10 mouse cellular contexts compared by ENCODE assay signal in genomic region chr17:87264054-87264830, GRCm38 (mm10). TPM values are rescaled to one million over a fixed set of nuclear protein-coding genes. Genes with fewer than 3 reads are reported as not detected.
DNase-seq lines count a peak whose midpoint lies in the region; ATAC-seq and TF ChIP-seq lines count a peak whose summit lies in the region.
"Had no signal": no experiment of that assay in that cellular context is flagged by ENCODE, and none has a peak within 500 bp of the region (broad histone marks: within the 10 kb centered on the region; RNA-seq: fewer than 3 reads in every experiment).

No protein-coding gene starts in this region.

- TF ChIP-seq RAD21 in CH12.LX (IDR thresholded peaks at IDR 0.05; ENCODE audit: low read depth, low read length), result no peak

- H3K4me2 ChIP-seq in CH12.LX (ENCODE audit: insufficient read depth, low read depth, poor library complexity, severe bottlenecking), result peak overlapping the region; percentile 68; the same call in 1 of the 2 replicates
- H3K4me2 ChIP-seq in forebrain, embryonic 14.5 days (ENCODE audit: low read length), result peak overlapping the region; percentile 90
- peak overlapping the region; percentile 95 for H3K4me2 ChIP-seq in liver, embryonic 13.5 days

- peaks cover 22% of the 10 kb centered on the region for H3K4me1 ChIP-seq in heart, embryonic 10.5 days
- H3K4me1 ChIP-seq in CH12.LX (ENCODE audit: control insufficient read depth in 1 of 2, insufficient read depth in 2 of 2), result peaks cover 9 to 20% of the 10 kb centered on the region in 2 experiments
- H3K4me1 ChIP-seq in forebrain, embryonic 14.5 days (ENCODE audit: control insufficient read depth, insufficient read depth, low read length), result peaks cover 10% of the 10 kb centered on the region
- peaks cover 35% of the 10 kb centered on the region for H3K4me1 ChIP-seq in liver, embryonic 13.5 days (replicated peaks)

- 81% methylated on average over 11 of the region's 11 CpGs for WGBS in heart, embryonic 10.5 days
- 94% methylated on average over 11 of the region's 11 CpGs for WGBS in forebrain, embryonic 14.5 days
- 64% methylated on average over 11 of the region's 11 CpGs for WGBS in liver, embryonic 13.5 days (ENCODE audit: insufficient replicate concordance)

- dilution Hi-C loops in CH12.LX (cut with MboI; ENCODE audit: extremely low pct_ligation_motif_present, extremely low pct_unique_long_range_greater_than_20kb, low sequenced_read_pairs), result no loop called here

- peaks cover 41% of the 10 kb centered on the region for H3K36me3 ChIP-seq in heart, embryonic 10.5 days
- peaks cover 2 to 44% of the 10 kb centered on the region in 2 experiments for H3K36me3 ChIP-seq in CH12.LX (replicated peaks in 1 of 2; ENCODE audit: control insufficient read depth in 1 of 2, insufficient read depth in 1 of 2, low read length in 1 of 2)
- H3K36me3 ChIP-seq in forebrain, embryonic 14.5 days (ENCODE audit: control insufficient read depth, insufficient read depth, low read length), result peaks cover 6% of the 10 kb centered on the region; the same call in 1 of the 2 replicates
- H3K36me3 ChIP-seq in liver, embryonic 13.5 days, result peaks cover 27% of the 10 kb centered on the region

- H3K9me3 ChIP-seq in heart, embryonic 10.5 days, result 0 out of 2 replicates have a peak, but pooled peaks cover 8% of the 10 kb centered on the region
- H3K9me3 ChIP-seq in CH12.LX (replicated peaks; ENCODE audit: low read length), result no peaks in the 10 kb centered on the region
- H3K9me3 ChIP-seq in forebrain, embryonic 14.5 days (replicated peaks; ENCODE audit: control insufficient read depth, low read length), result 0 out of 2 replicates have a peak, but pooled peaks cover 6% of the 10 kb centered on the region
- H3K9me3 ChIP-seq in liver, embryonic 13.5 days (replicated peaks), result no peaks in the 10 kb centered on the region

- TF ChIP-seq CTCF in CH12.LX (conservative IDR thresholded peaks at IDR 0.05 in 1 of 2, IDR thresholded peaks at IDR 0.05 in 1 of 2; ENCODE audit: low read depth in 2 of 2, low read length in 2 of 2), result no peak

- intact Hi-C loops in heart, postnatal 25 days (cut with DNase I), result no loop called here
- intact Hi-C loops in left cerebral cortex, postnatal 4 days (cut with DNase I), result no loop called here

- no peak for DNase-seq in heart, embryonic 10.5 days (ENCODE audit: low spot score)
- DNase-seq in heart, postnatal 25 days (ENCODE audit: low spot score), result no peak
- DNase-seq in CH12.LX (ENCODE audit: extremely low read depth), result no peak
- DNase-seq in forebrain, embryonic 14.5 days (ENCODE audit: low spot score), result no peak
- no peak for DNase-seq in liver, embryonic 13.5 days
- DNase-seq in left cerebral cortex, postnatal 4 days, result no peak
- DNase-seq in gastrocnemius, adult 8-10 months (ENCODE audit: low spot score in 2 of 2), result no peak
- DNase-seq in thymus, postnatal 36 days, result no peak
- DNase-seq: cerebellum, adult 9-10 months; thymus, postnatal 25 days had no signal

- H3K4me3 ChIP-seq in heart, embryonic 10.5 days, result peak overlapping the region; percentile 76
- peak overlapping the region in 1 of 3 experiments; percentile 95 for H3K4me3 ChIP-seq in CH12.LX (replicated peaks in 1 of 3; ENCODE audit: low read depth in 2 of 3, low read length in 2 of 3, poor library complexity in 1 of 3)
- 0 out of 2 replicates have a peak overlapping the region, but pooled peaks have one; percentile 85 for H3K4me3 ChIP-seq in forebrain, embryonic 14.5 days (ENCODE audit: low read depth, low read length)
- peak overlapping the region; percentile 76 for H3K4me3 ChIP-seq in liver, embryonic 13.5 days (replicated peaks)

- ATAC-seq in forebrain, embryonic 14.5 days, result no peak
- ATAC-seq in liver, embryonic 13.5 days (ENCODE audit: low read depth), result no peak

- H3K27ac ChIP-seq in heart, embryonic 10.5 days, result peak overlapping the region; percentile 29; the same call in 1 of the 2 replicates
- no peak overlapping the region for H3K27ac ChIP-seq in CH12.LX (ENCODE audit: insufficient read depth, low read depth)
- H3K27ac ChIP-seq in forebrain, embryonic 14.5 days (ENCODE audit: low read depth, low read length), result no peak overlapping the region
- peak overlapping the region; percentile 35; the same call in 1 of the 2 replicates for H3K27ac ChIP-seq in liver, embryonic 13.5 days

- in situ Hi-C loops in CH12.LX (cut with MboI; ENCODE audit: low pct_ligation_motif_present, low pct_unique_long_range_greater_than_20kb, low sequenced_read_pairs), result no loop called here

- H3K9ac ChIP-seq in CH12.LX (ENCODE audit: insufficient read depth, low read depth), result no peak overlapping the region; the same call in 1 of the 2 replicates
- H3K9ac ChIP-seq in forebrain, embryonic 14.5 days (ENCODE audit: low read length), result no peak overlapping the region
- H3K9ac ChIP-seq in liver, embryonic 13.5 days, result peak overlapping the region; percentile 89

- peaks cover 2% of the 10 kb centered on the region; the same call in 1 of the 2 replicates for H3K79me2 ChIP-seq in CH12.LX (replicated peaks; ENCODE audit: control insufficient read depth, extremely low read depth, insufficient read depth, poor library complexity, severe bottlenecking)

- TF ChIP-seq EP300 in CH12.LX (IDR thresholded peaks at IDR 0.05; ENCODE audit: low read length), result no peak

- TF ChIP-seq POLR2A in CH12.LX (IDR thresholded peaks at IDR 0.05; ENCODE audit: low read depth, low read length), result no peak

- no peaks in the 10 kb centered on the region for H3K27me3 ChIP-seq in heart, embryonic 10.5 days (ENCODE audit: insufficient read depth, poor library complexity, severe bottlenecking)
- H3K27me3 ChIP-seq in CH12.LX (replicated peaks), result peaks cover 16% of the 10 kb centered on the region
- no peaks in the 10 kb centered on the region for H3K27me3 ChIP-seq in forebrain, embryonic 14.5 days (replicated peaks; ENCODE audit: control insufficient read depth, insufficient read depth, low read length)
- H3K27me3 ChIP-seq in liver, embryonic 13.5 days, result no peaks in the 10 kb centered on the region

TF ChIP-seq in CH12.LX, 34 proteins besides CTCF, POLR2A, EP300 and RAD21:
- TF ChIP-seq MAX (IDR thresholded peaks at IDR 0.05; ENCODE audit: low read length) (no peak), ELF1 (IDR thresholded peaks at IDR 0.05; ENCODE audit: low read depth, low read length) (no peak), TBP (conservative IDR thresholded peaks at IDR 0.05; ENCODE audit: low read depth, low read length) (no peak), CHD1 (IDR thresholded peaks at IDR 0.05; ENCODE audit: low read depth, low read length) (no peak), E2F4 (IDR thresholded peaks at IDR 0.05; ENCODE audit: insufficient replicate concordance, low read depth, low read length) (no peak), USF1 (IDR thresholded peaks at IDR 0.05; ENCODE audit: low read depth, low read length) (no peak), MXI1 (IDR thresholded peaks at IDR 0.05; ENCODE audit: low read depth, low read length) (no peak), PAX5 (IDR thresholded peaks at IDR 0.05; ENCODE audit: low read length) (no peak), KAT2A (IDR thresholded peaks at IDR 0.05; ENCODE audit: insufficient replicate concordance, low read length) (no peak), MAZ (IDR thresholded peaks at IDR 0.05; ENCODE audit: low read depth, low read length) (no peak), CHD2 (IDR thresholded peaks at IDR 0.05; ENCODE audit: low read length) (no peak), MEF2A (IDR thresholded peaks at IDR 0.05; ENCODE audit: borderline replicate concordance, low read depth, low read length) (no peak), SIN3A (IDR thresholded peaks at IDR 0.05; ENCODE audit: low read length) (no peak), USF2 (conservative IDR thresholded peaks at IDR 0.05; ENCODE audit: low read depth, low read length) (no peak), ZMIZ1 (IDR thresholded peaks at IDR 0.05; ENCODE audit: low read depth, low read length) (no peak), NELFE (IDR thresholded peaks at IDR 0.05; ENCODE audit: low read depth, low read length) (no peak), MAFK (IDR thresholded peaks at IDR 0.05; ENCODE audit: insufficient replicate concordance, low read length) (no peak), JUN (IDR thresholded peaks at IDR 0.05; ENCODE audit: insufficient read depth, low read depth, low read length) (no peak)

RNA-seq across cellular contexts. Expression of gene Mcfd2, which starts 1.5 kb away (rescaled TPM):
- polyA plus RNA-seq in heart, embryonic 10.5 days (2016; fragmentation: Nextera tagmentation; extraction: Ambion mirVana), result 77.8 and 82.7 TPM in 2 replicates
- 10 to 100 TPM; 41.8 to 46.4 TPM for total RNA-seq in heart, postnatal 25 days (2021)
- 39.1 and 42.5 TPM in 2 replicates for total RNA-seq in CH12.LX (2012; rRNA removed)
- total RNA-seq in CH12.LX (2014; rRNA removed), result 39.1 and 41.9 TPM in 2 replicates
- polyA plus RNA-seq in CH12.LX (2012; ENCODE audit: insufficient read length, low read depth), result 24.7 and 26.0 TPM in 2 replicates
- 56.1 and 63.4 TPM in 2 replicates for polyA plus RNA-seq in forebrain, embryonic 14.5 days (2014; fragmentation: Nextera tagmentation; extraction: Ambion mirVana)
- polyA plus RNA-seq in liver, embryonic 13.5 days (2015; fragmentation: Nextera tagmentation; extraction: Ambion mirVana), result 50.2 and 53.9 TPM in 2 replicates
- total RNA-seq in left cerebral cortex, postnatal 4 days (2021), result 10 to 100 TPM; 22.3 to 23.2 TPM
- total RNA-seq in gastrocnemius, adult 8-10 months (2022), result 10 to 100 TPM; 21.3 to 23.9 (median 23.1) TPM

RNA-seq across cellular contexts. Expression of gene Ttc7, which starts 18.4 kb away (rescaled TPM):
- polyA plus RNA-seq in heart, embryonic 10.5 days (2016; fragmentation: Nextera tagmentation; extraction: Ambion mirVana), result 2.8 and 4.7 TPM in 2 replicates
- total RNA-seq in heart, postnatal 25 days (2021), result 10 to 100 TPM; 10.4 to 13.0 TPM
- total RNA-seq in CH12.LX (2012; rRNA removed) (11.2 and 12.8 TPM in 2 replicates), CH12.LX (2014; rRNA removed) (5.8 and 6.2 TPM in 2 replicates)
- polyA plus RNA-seq in CH12.LX (2012; ENCODE audit: insufficient read length, low read depth), result 16.0 and 16.4 TPM in 2 replicates
- polyA plus RNA-seq in forebrain, embryonic 14.5 days (2014; fragmentation: Nextera tagmentation; extraction: Ambion mirVana), result 4.1 and 4.8 TPM in 2 replicates
- 9.5 and 11.0 TPM in 2 replicates for polyA plus RNA-seq in liver, embryonic 13.5 days (2015; fragmentation: Nextera tagmentation; extraction: Ambion mirVana)
- total RNA-seq in left cerebral cortex, postnatal 4 days (2021), result 1 to 10 TPM; 7.7 to 8.7 TPM
- 1 to 10 TPM; 8.2 to 9.4 (median 9.1) TPM for total RNA-seq in gastrocnemius, adult 8-10 months (2022)

Comparison
In these comparisons a context has a peak if more than half of its experiments do, and no peak if none do; other contexts are left out.
1. H3K27ac ChIP-seq: peak in heart, embryonic 10.5 days (single experiment) and liver, embryonic 13.5 days (single experiment); none in CH12.LX (single experiment) and forebrain, embryonic 14.5 days (single experiment).
2. Peak in every context shown above with its lines, with median percentiles within 50 percentile points of each other: H3K4me2 ChIP-seq.